Mouse (Mus musculus) liver, embryonic 13.5 days (tissue): ENCODE data around the gene Rac2. TPM values are rescaled to one million over a fixed set of nuclear protein-coding genes. Genes with fewer than 3 reads are reported as not detected.

Experiments
- ATAC-seq: fragments of 200-750 bp; cut with Nextera tagmentation; 2 replicates; pipeline ENCODE4 v1.8.0; 2017; ENCODE audit warnings: low read depth, mild to moderate bottlenecking, moderate number of reproducible peaks, moderate library complexity
- DNase-seq: peaks from one replicate; pipeline ENCODE4 v3.0.0; 2022
- H3K27ac ChIP-seq: fragments of 300-500 bp; sonication (generic); 2 replicates; pipeline ENCODE4 v1.5.1; 2015; ENCODE audit warnings: moderate library complexity, mild to moderate bottlenecking, inconsistent platforms
- H3K27me3 ChIP-seq: fragments of 300-500 bp; sonication (generic); 2 replicates; pipeline ENCODE4 v1.6.1; 2015; ENCODE audit warnings: mild to moderate bottlenecking, inconsistent platforms
- H3K36me3 ChIP-seq: fragments of 300-500 bp; sonication (generic); 2 replicates; pipeline ENCODE4 v1.6.1; 2015; ENCODE audit warnings: mild to moderate bottlenecking, inconsistent platforms
- H3K4me1 ChIP-seq: fragments of 300-500 bp; sonication (generic); replicated peaks from 2 replicates; pipeline ENCODE4 v1.6.1; 2015; ENCODE audit warnings: inconsistent platforms
- H3K4me2 ChIP-seq: fragments of 300-500 bp; sonication (generic); 2 replicates; pipeline ENCODE4 v1.6.1; 2015; ENCODE audit warnings: inconsistent platforms, mild to moderate bottlenecking, moderate library complexity
- H3K4me3 ChIP-seq: fragments of 300-500 bp; sonication (generic); replicated peaks from 2 replicates; pipeline ENCODE4 v1.5.1; 2015; ENCODE audit warnings: mild to moderate bottlenecking, inconsistent platforms
- H3K9ac ChIP-seq: fragments of 300-500 bp; sonication (generic); 2 replicates; pipeline ENCODE4 v1.6.1; 2015; ENCODE audit warnings: mild to moderate bottlenecking, inconsistent platforms
- H3K9me3 ChIP-seq: fragments of 300-500 bp; sonication (generic); replicated peaks from 2 replicates; pipeline ENCODE4 v1.6.1; 2016; ENCODE audit warnings: inconsistent platforms
- WGBS: fragments of 180-500 bp; shearing (Covaris S2); methylation state at CpG from one replicate; pipeline ENCODE4 v1.1.7; 2015; ENCODE audit not compliant: insufficient replicate concordance; 5-methylcytosine and 5-hydroxymethylcytosine counted together
- polyA plus RNA-seq: library from polyadenylated mRNA; unstranded; fragments of >200 nt; fragmentation: Nextera tagmentation; extraction: Ambion mirVana; gene quantifications from 2 replicates; pipeline ENCODE4 v1.2.1, GENCODE M21; 2015

Rac2 gene
- polyA plus RNA-seq, 1 experiment from 2014 or later: 81.2 TPM

- ATAC-seq: peak; percentile 77
- peak overlapping the region; percentile 11; the same call in 1 of the 2 replicates for H3K4me3 ChIP-seq
- peaks cover 14% of the 10 kb centered on the region for H3K36me3 ChIP-seq
- WGBS: 20% methylated on average over 5 of the region's 5 CpGs
- H3K4me1 ChIP-seq: peaks cover 56% of the 10 kb centered on the region
- no peaks in the 10 kb centered on the region for H3K9me3 ChIP-seq
- H3K27ac ChIP-seq: peak overlapping the region; percentile 83
- DNase-seq: no peak
- peak overlapping the region; percentile 50 for H3K4me2 ChIP-seq
- peak overlapping the region; percentile 50 for H3K9ac ChIP-seq
- H3K27me3 ChIP-seq: no peaks in the 10 kb centered on the region
Measured at GRCm38 (mm10) chr15:78563937-78564336, 8.6 kb downstream of the Rac2 start.

- Histone ChIP-seq H3K4me1 (peaks cover 53% of the 10 kb centered on the region), H3K4me3 (no peak overlapping the region), H3K9ac (no peak overlapping the region), H3K4me2 (peak overlapping the region; percentile 50; the same call in 1 of the 2 replicates), H3K27me3 (no peaks in the 10 kb centered on the region), H3K36me3 (peaks cover 8% of the 10 kb centered on the region), H3K9me3 (no peaks in the 10 kb centered on the region), H3K27ac (peak overlapping the region; percentile 83)
- no peak for DNase-seq
- no peak for ATAC-seq
- WGBS: 93% methylated on average over 3 of the region's 3 CpGs
Measured at GRCm38 (mm10) chr15:78563344-78563743, 9.2 kb downstream of the Rac2 start.

GRCm38 (mm10) chr15:78559141-78559979 lies 13.2 kb downstream of the Rac2 start:
- Histone ChIP-seq H3K4me2 (no peak overlapping the region), H3K9me3 (no peaks in the 10 kb centered on the region), H3K4me1 (peaks cover 19% of the 10 kb centered on the region), H3K36me3 (peaks cover 7% of the 10 kb centered on the region), H3K27me3 (no peaks in the 10 kb centered on the region), H3K9ac (no peak overlapping the region), H3K27ac (no peak overlapping the region), H3K4me3 (no peak overlapping the region)
- DNase-seq: no peak
- 46% methylated on average over 11 of the region's 11 CpGs for WGBS
- ATAC-seq: no peak

GRCm38 (mm10) chr15:78557693-78558535 lies 14.7 kb downstream of the Rac2 start:
- WGBS: 53% methylated on average over 10 of the region's 10 CpGs
- no peak overlapping the region for H3K4me2 ChIP-seq
- DNase-seq: no peak
- H3K27me3 ChIP-seq: no peaks in the 10 kb centered on the region
- no peak overlapping the region for H3K9ac ChIP-seq
- no peaks in the 10 kb centered on the region for H3K9me3 ChIP-seq
- ATAC-seq: no peak
- peaks cover 7% of the 10 kb centered on the region; the same call in 1 of the 2 replicates for H3K4me1 ChIP-seq
- H3K27ac ChIP-seq: no peak overlapping the region
- no peak overlapping the region for H3K4me3 ChIP-seq
- peaks cover 7% of the 10 kb centered on the region for H3K36me3 ChIP-seq

GRCm38 (mm10) chr15:78554545-78555313 lies 17.9 kb downstream of the Rac2 start:
- no peak overlapping the region for H3K27ac ChIP-seq
- 0 out of 2 replicates have a peak, but pooled peaks cover 11% of the 10 kb centered on the region for H3K9me3 ChIP-seq
- H3K4me2 ChIP-seq: peak overlapping the region; percentile 41
- no peaks in the 10 kb centered on the region for H3K36me3 ChIP-seq
- no peak for ATAC-seq
- 57% methylated on average over 25 of the region's 25 CpGs for WGBS
- DNase-seq: no peak
- no peaks in the 10 kb centered on the region for H3K27me3 ChIP-seq
- H3K4me1 ChIP-seq: peaks cover 7% of the 10 kb centered on the region; the same call in 1 of the 2 replicates
- peak overlapping the region; percentile 40 for H3K4me3 ChIP-seq
- no peak overlapping the region for H3K9ac ChIP-seq

- Histone ChIP-seq H3K9ac (no peak overlapping the region), H3K27me3 (peaks cover 21% of the 10 kb centered on the region), H3K4me3 (no peak overlapping the region), H3K36me3 (no peaks in the 10 kb centered on the region), H3K4me1 (peaks cover 22% of the 10 kb centered on the region), H3K27ac (no peak overlapping the region), H3K4me2 (no peak overlapping the region), H3K9me3 (0 out of 2 replicates have a peak, but pooled peaks cover 11% of the 10 kb centered on the region)
- no peak for DNase-seq
- WGBS: 58% methylated on average over 4 of the region's 4 CpGs
- ATAC-seq: 0 out of 2 replicates have a peak, but pooled peaks have one; percentile 33
Measured at GRCm38 (mm10) chr15:78549189-78549734, 23.3 kb downstream of the Rac2 start.

GRCm38 (mm10) chr15:78548711-78549110 lies 23.9 kb downstream of the Rac2 start:
- no peak overlapping the region for H3K4me2 ChIP-seq
- no peak for ATAC-seq

GRCm38 (mm10) chr15:78548336-78548665 lies 24.3 kb downstream of the Rac2 start:
- Histone ChIP-seq H3K27ac (no peak overlapping the region; the same call in 1 of the 2 replicates), H3K4me3 (no peak overlapping the region), H3K4me2 (no peak overlapping the region), H3K4me1 (peaks cover 22% of the 10 kb centered on the region), H3K27me3 (peaks cover 31% of the 10 kb centered on the region), H3K9me3 (0 out of 2 replicates have a peak, but pooled peaks cover 11% of the 10 kb centered on the region), H3K36me3 (no peaks in the 10 kb centered on the region), H3K9ac (no peak overlapping the region)
- 6% methylated on average over 3 of the region's 3 CpGs for whole genome bisulfite sequencing
- DNase-seq (no peak), ATAC-seq (peak; percentile 63)

More at GRCm38 (mm10) chr15:78548711-78549110, 23.9 kb downstream of the Rac2 start:
- DNase-seq: no peak
- no peak overlapping the region for H3K27ac ChIP-seq
- peaks cover 22% of the 10 kb centered on the region for H3K4me1 ChIP-seq
- H3K9ac ChIP-seq: no peak overlapping the region
- 0 out of 2 replicates have a peak, but pooled peaks cover 11% of the 10 kb centered on the region for H3K9me3 ChIP-seq
- no peaks in the 10 kb centered on the region for H3K36me3 ChIP-seq
- no peak overlapping the region for H3K4me3 ChIP-seq
- WGBS: 64% methylated on average over 8 of the region's 8 CpGs
- H3K27me3 ChIP-seq: peaks cover 27% of the 10 kb centered on the region

- Histone ChIP-seq H3K36me3 (no peaks in the 10 kb centered on the region), H3K27ac (no peak overlapping the region), H3K9ac (no peak overlapping the region), H3K4me3 (no peak overlapping the region), H3K9me3 (0 out of 2 replicates have a peak, but pooled peaks cover 11% of the 10 kb centered on the region), H3K27me3 (peaks cover 36% of the 10 kb centered on the region), H3K4me2 (no peak overlapping the region), H3K4me1 (peaks cover 22% of the 10 kb centered on the region)
- ATAC-seq: no peak
- 48% methylated on average over 5 of the region's 5 CpGs for WGBS
- DNase-seq: no peak
Measured at GRCm38 (mm10) chr15:78547415-78548335, 24.9 kb downstream of the Rac2 start.

- 48% methylated on average over 4 of the region's 4 CpGs for WGBS
- Histone ChIP-seq H3K27me3 (peaks cover 46% of the 10 kb centered on the region), H3K4me3 (no peak overlapping the region), H3K9me3 (0 out of 2 replicates have a peak, but pooled peaks cover 10% of the 10 kb centered on the region), H3K4me2 (no peak overlapping the region), H3K36me3 (no peaks in the 10 kb centered on the region), H3K27ac (no peak overlapping the region), H3K4me1 (peaks cover 22% of the 10 kb centered on the region), H3K9ac (no peak overlapping the region)
- no peak for DNase-seq
- ATAC-seq: no peak
Measured at GRCm38 (mm10) chr15:78546060-78546459, 26.5 kb downstream of the Rac2 start.
